Mouse (Mus musculus) midbrain, postnatal 0 days (tissue): ENCODE measurements around the gene Ncor1. TPM values are rescaled to one million over a fixed set of nuclear protein-coding genes. Genes with fewer than 3 reads are reported as not detected.

Experiments used
- ATAC-seq: fragments of 200-750 bp; cut with Nextera tagmentation; 2 replicates; pipeline ENCODE4 v1.8.0; 2017; ENCODE audit warnings: moderate number of reproducible peaks, mild to moderate bottlenecking, moderate TSS enrichment, moderate library complexity; ENCODE audit not compliant: low FRiP score
- DNase-seq: peaks from one replicate; pipeline ENCODE4 v3.0.0-alpha.2; 2015; ENCODE audit warnings: low spot score
- H3K27ac ChIP-seq: fragments of 300-500 bp; sonication (generic); 2 replicates; pipeline ENCODE4 v1.5.1; 2014; ENCODE audit warnings: low read depth, mild to moderate bottlenecking, low read length, mixed read lengths
- H3K27me3 ChIP-seq: fragments of 300-500 bp; sonication (generic); 2 replicates; pipeline ENCODE4 v1.6.1; 2014; ENCODE audit warnings: low read length, control low read depth, mixed read lengths; ENCODE audit not compliant: insufficient read depth
- H3K36me3 ChIP-seq: fragments of 300-500 bp; sonication (generic); 2 replicates; pipeline ENCODE4 v1.6.1; 2014; ENCODE audit warnings: low read length, control low read depth, mixed read lengths; ENCODE audit not compliant: insufficient read depth
- H3K4me1 ChIP-seq: fragments of 300-500 bp; sonication (generic); 2 replicates; pipeline ENCODE4 v1.6.1; 2014; ENCODE audit warnings: mild to moderate bottlenecking, control low read depth, antibody characterized with exemption, low read length, mixed read lengths; ENCODE audit not compliant: insufficient read depth
- H3K4me2 ChIP-seq: fragments of 300-500 bp; sonication (generic); 2 replicates; pipeline ENCODE4 v1.6.1; 2014; ENCODE audit warnings: low read depth, mild to moderate bottlenecking, low read length, mixed read lengths; ENCODE audit not compliant: poor library complexity, severe bottlenecking
- H3K4me3 ChIP-seq: fragments of 300-500 bp; sonication (generic); 2 replicates; pipeline ENCODE4 v1.5.1; 2014; ENCODE audit warnings: low read depth, mild to moderate bottlenecking, low read length, moderate library complexity
- H3K9ac ChIP-seq: fragments of 300-500 bp; sonication (generic); replicated peaks from 2 replicates; pipeline ENCODE4 v1.6.1; 2014; ENCODE audit warnings: mild to moderate bottlenecking, low read length, moderate library complexity, mixed read lengths; ENCODE audit not compliant: poor library complexity, severe bottlenecking
- H3K9me3 ChIP-seq: fragments of 300-500 bp; sonication (generic); 2 replicates; pipeline ENCODE4 v1.6.1; 2016; ENCODE audit warnings: low read length, control low read depth
- CTCF ChIP-seq: IDR thresholded peaks from 2 replicates; pipeline ENCODE4 v1.5.1; 2016; ENCODE audit warnings: antibody characterized with exemption, mild to moderate bottlenecking
- WGBS: fragments of 180-500 bp; shearing (Covaris S2); extraction: QIAGEN DNeasy Blood & Tissue Kit; methylation state at CpG from one replicate; pipeline ENCODE4 v1.1.7; 2014; 5-methylcytosine and 5-hydroxymethylcytosine counted together
- polyA plus RNA-seq: library from polyadenylated mRNA; unstranded; fragments of >200 nt; fragmentation: Nextera tagmentation; extraction: Ambion mirVana; gene quantifications from 2 replicates; pipeline ENCODE4 v1.2.1, GENCODE M21; 2015
- total RNA-seq: library from RNA; depleted of rRNA; stranded (reverse); fragments of >200 nt; gene quantifications from 2 replicates; pipeline ENCODE4 v1.2.3, GENCODE M21; 2014

Gene Ncor1
- total and polyA plus RNA-seq, 2 experiments from 2014 or later: 128 to 152 TPM

DNA sequence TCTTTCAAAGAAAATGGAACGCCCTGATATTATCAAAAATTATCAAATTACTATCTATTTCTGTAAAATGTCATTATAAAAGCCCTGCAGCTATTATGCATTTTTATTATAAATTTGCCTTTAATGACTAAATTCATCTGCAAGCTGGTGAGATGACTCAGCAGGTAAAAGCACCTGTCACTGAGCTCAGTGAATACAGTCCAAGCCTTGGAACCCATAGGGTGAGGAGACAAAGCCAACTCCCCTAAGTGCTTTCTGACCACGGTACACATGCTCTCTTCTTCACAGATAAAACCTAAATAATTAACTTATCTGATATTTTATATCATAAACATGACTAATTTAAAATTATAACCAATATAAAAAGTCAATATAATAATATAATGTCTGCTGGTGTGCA, 86.6 kb downstream of the Ncor1 start:
- Histone ChIP-seq H3K9ac (no peak overlapping the region), H3K27ac (no peak overlapping the region), H3K9me3 (no peaks in the 10 kb centered on the region), H3K4me2 (no peak overlapping the region), H3K27me3 (no peaks in the 10 kb centered on the region), H3K4me1 (no peaks in the 10 kb centered on the region), H3K36me3 (peaks cover 27% of the 10 kb centered on the region), H3K4me3 (no peak overlapping the region)
- no peak for TF ChIP-seq CTCF
- ATAC-seq (no peak), DNase-seq (no peak)
- 76% methylated on average over 2 of the region's 2 CpGs for WGBS

DNA sequence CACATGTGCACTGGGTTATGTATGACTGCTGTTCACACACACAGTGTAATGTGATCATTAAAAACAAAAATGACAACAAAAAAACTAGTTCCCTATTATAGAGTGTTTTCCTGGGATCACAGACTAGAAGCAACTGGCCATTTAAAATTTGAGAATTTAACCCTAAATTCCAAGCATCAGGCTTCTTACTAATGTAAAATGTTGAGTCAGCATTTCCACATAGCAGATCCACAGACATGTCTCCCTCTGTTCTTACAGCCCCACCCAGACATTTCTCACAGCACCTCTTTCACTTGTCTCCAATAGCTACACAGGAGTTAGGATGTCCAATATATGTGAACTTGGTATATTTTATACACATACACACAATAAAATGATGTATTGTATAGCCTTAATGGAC, 88.4 kb downstream of the Ncor1 start:
- TF ChIP-seq CTCF: no peak
- no peak for ATAC-seq
- no peaks in the 10 kb centered on the region for H3K4me1 ChIP-seq

DNA sequence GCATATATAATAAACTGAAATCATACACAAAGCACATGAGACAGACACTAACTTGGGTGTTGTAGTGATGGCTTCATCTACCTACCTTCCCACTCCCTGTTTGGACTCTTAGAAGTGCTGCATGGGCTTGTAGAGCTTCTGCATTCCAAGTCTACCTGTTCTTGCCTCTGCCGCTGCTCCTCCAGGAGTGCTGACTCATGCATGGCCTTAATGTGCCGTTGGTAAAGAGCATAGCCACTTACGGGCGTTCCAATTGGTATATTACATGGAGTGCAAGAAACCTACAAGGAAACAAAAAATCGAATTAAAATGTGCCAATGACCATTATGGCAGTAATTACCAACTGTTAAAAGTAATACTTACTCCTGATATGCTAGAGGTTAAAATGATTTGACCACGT, 91.5 kb downstream of the Ncor1 start:
- peaks cover 16% of the 10 kb centered on the region for H3K36me3 ChIP-seq
- H3K4me2 ChIP-seq: no peak overlapping the region
- H3K4me1 ChIP-seq: no peaks in the 10 kb centered on the region
- no peaks in the 10 kb centered on the region for H3K27me3 ChIP-seq
- ATAC-seq: no peak
- H3K9ac ChIP-seq: no peak overlapping the region
- H3K27ac ChIP-seq: no peak overlapping the region
- 95% methylated on average over 6 of the region's 6 CpGs for WGBS
- H3K4me3 ChIP-seq: no peak overlapping the region
- no peak for DNase-seq
- H3K9me3 ChIP-seq: no peaks in the 10 kb centered on the region
- TF ChIP-seq CTCF: no peak

More for the DNA sequence above, 88.4 kb downstream of the Ncor1 start:
- H3K9ac ChIP-seq: no peak overlapping the region
- no peak overlapping the region for H3K4me3 ChIP-seq
- H3K9me3 ChIP-seq: no peaks in the 10 kb centered on the region
- no peaks in the 10 kb centered on the region for H3K27me3 ChIP-seq
- no peak overlapping the region for H3K27ac ChIP-seq
- H3K36me3 ChIP-seq: peaks cover 28% of the 10 kb centered on the region
- DNase-seq: no peak
- H3K4me2 ChIP-seq: no peak overlapping the region

DNA sequence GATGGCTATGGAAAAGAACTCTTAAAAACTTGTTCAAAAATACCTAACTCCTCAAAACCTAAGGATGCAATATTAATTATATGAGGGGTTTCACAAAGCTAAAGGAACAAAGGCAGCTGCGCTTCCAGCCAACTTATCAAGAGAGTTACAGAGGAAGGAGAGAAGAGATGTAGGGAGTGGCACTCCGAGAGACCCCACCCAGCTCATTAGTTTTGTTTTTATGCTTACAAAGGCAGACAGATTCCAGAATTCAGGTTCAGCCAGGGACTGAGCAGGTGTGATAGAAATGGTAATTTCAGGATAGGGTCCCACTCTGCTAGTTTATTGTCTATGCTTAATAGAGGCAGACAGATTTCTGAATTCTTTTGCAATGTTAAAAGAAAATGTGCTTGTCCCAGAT, 103.1 kb downstream of the Ncor1 start:
- Histone ChIP-seq H3K4me3 (no peak overlapping the region), H3K4me1 (no peaks in the 10 kb centered on the region), H3K4me2 (no peak overlapping the region), H3K36me3 (peaks cover 26% of the 10 kb centered on the region), H3K27ac (no peak overlapping the region), H3K9ac (no peak overlapping the region), H3K27me3 (no peaks in the 10 kb centered on the region), H3K9me3 (no peaks in the 10 kb centered on the region)
- no peak for ATAC-seq
- TF ChIP-seq CTCF: no peak
- DNase-seq: no peak
- WGBS: 96% methylated on average over 2 of the region's 2 CpGs

DNA sequence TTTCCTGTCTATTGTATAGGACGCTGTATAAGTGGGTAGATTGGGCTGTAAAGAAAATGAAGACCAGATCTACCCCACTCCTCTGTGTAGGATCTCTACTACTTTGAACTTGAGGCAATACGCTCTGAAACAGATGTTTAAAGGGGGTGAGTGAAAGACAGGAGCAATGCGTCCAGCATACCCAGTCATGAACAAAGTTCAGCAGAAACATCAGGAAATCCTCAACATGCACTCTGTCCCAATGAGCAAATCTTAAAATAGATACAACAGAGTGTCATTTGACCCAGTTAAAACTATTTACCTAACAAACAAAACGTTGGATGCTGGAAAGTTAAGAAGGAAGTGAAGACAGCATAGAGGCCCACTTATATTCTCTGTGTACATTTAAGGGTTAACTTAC, 106.4 kb downstream of the Ncor1 start:
- H3K9me3 ChIP-seq: no peaks in the 10 kb centered on the region
- H3K27ac ChIP-seq: no peak overlapping the region
- no peak overlapping the region for H3K9ac ChIP-seq
- WGBS: 90% methylated on average over 4 of the region's 4 CpGs
- ATAC-seq: no peak
- TF ChIP-seq CTCF: no peak
- H3K4me1 ChIP-seq: no peaks in the 10 kb centered on the region
- no peak for DNase-seq
- H3K4me3 ChIP-seq: no peak overlapping the region
- H3K4me2 ChIP-seq: no peak overlapping the region
- no peaks in the 10 kb centered on the region for H3K27me3 ChIP-seq
- H3K36me3 ChIP-seq: peaks cover 38% of the 10 kb centered on the region

DNA sequence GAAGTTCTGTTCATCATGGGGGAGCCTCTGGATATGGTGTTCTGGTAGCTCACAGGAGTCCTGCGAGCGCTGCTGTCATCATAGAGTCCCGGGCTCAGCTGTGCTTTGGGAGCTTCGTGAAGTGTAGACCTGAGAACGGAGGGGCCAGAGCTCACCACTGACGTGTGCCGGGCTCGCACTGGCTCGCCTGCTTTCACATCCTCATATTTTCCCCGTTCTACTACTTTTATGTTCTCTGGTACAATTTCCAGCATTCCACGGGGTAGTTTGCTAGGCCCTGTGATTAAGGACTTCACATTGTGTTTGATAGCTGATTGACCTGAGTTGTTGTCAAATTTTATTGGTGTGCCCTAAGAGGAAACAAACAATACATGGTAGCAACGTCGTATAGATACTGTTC, 115.3 kb downstream of the Ncor1 start:
- no peak overlapping the region for H3K27ac ChIP-seq
- no peak for TF ChIP-seq CTCF
- H3K4me3 ChIP-seq: no peak overlapping the region
- DNase-seq: no peak
- H3K4me1 ChIP-seq: no peaks in the 10 kb centered on the region
- no peak overlapping the region for H3K9ac ChIP-seq
- H3K4me2 ChIP-seq: no peak overlapping the region
- WGBS: 95% methylated on average over 13 of the region's 13 CpGs
- H3K36me3 ChIP-seq: peaks cover 42% of the 10 kb centered on the region
- no peaks in the 10 kb centered on the region for H3K9me3 ChIP-seq
- no peak for ATAC-seq
- no peaks in the 10 kb centered on the region for H3K27me3 ChIP-seq

DNA sequence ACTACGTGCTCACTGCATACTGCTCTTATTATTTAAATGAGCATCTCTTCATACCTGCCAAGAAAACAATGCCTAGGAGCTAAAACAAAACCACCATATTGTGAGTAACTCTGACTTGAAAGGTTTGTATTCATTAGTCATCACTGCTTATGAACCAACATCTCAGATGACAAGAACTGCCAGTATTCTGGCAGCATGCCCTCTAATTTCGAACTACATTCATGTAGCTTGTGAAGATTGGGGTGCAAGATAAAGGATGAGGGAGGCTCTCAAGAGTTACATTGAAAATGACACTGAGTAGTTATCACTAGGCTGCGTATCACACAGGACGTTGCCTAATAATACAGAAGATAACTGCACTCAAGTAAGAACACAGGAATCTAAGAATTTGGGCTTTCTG, 126.1 kb downstream of the Ncor1 start:
- Histone ChIP-seq H3K27me3 (no peaks in the 10 kb centered on the region), H3K4me3 (no peak overlapping the region), H3K9me3 (no peaks in the 10 kb centered on the region), H3K36me3 (peaks cover 52% of the 10 kb centered on the region), H3K4me1 (no peaks in the 10 kb centered on the region), H3K9ac (no peak overlapping the region), H3K4me2 (no peak overlapping the region), H3K27ac (no peak overlapping the region)
- no peak for ATAC-seq
- DNase-seq: no peak
- 86% methylated on average over 4 of the region's 4 CpGs for WGBS
- TF ChIP-seq CTCF: no peak
